Mouse (Mus musculus) lung, adult 2 months (tissue): ENCODE data around the gene 4930519P11Rik.

ENCODE experiments used
- CTCF ChIP-seq: fragments of 200-500 bp; IDR thresholded peaks from 2 replicates; pipeline ENCODE4 v1.5.1; 2011; ENCODE audit warnings: mild to moderate bottlenecking, low read length, control low read depth; ENCODE audit not compliant: insufficient read depth
- POLR2A ChIP-seq: fragments of 200-500 bp; IDR thresholded peaks from 2 replicates; pipeline ENCODE4 v1.6.1; 2011; ENCODE audit warnings: low read depth, mild to moderate bottlenecking, control low read depth, low read length, borderline replicate concordance; ENCODE audit errors: extremely low read depth

DNA sequence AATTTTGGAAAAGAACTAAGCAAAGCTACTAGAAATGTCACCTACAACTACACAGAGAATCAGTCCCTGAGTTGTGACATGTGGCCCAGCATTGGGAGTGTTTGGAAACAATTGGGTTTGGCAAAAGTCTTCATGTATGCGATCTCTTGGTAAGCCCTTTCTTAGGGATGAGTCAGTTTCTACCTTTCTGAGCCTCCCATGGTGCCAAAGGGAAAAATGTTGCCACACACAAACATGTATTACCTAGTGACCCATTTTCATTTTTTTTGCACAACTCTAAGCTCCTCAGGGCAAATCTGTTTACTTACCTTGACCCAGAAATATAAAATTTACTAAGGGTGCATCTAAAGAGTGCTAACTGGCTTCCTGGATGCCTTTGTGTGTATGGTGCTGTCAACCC, 6.3 kb downstream of the 4930519P11Rik start:
- TF ChIP-seq POLR2A (no peak), CTCF (no peak)
